Mouse (Mus musculus): Measurements from ENCODE around the gene Gm5105.

Gene Gm5105

DNA sequence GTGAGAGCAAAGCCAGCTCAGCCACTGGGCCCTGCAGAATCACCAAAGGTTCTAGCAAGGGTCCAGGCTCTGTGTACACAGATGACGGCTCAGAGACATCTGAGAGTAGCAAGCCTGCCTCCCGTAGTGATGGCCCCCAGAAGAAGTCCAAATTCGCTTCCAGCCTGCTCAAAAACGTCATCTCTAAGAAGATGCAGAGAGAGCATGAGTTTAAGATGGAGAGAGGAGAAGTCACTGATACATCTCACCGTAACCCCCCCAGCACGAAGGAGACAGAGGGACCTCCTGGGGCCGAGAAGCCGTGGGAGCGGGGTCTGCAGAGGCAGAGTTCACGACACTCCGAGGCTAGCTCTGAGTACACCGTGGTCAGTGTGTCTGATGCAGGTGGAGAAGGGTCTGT lies at the start of gene Gm5105:
Gm5105 (minus strand) TSS at position 101 of the 400 bp plus-strand sequence.
- DNase-seq (ENCODE audit: low read depth, low spot score) = no peak

DNA sequence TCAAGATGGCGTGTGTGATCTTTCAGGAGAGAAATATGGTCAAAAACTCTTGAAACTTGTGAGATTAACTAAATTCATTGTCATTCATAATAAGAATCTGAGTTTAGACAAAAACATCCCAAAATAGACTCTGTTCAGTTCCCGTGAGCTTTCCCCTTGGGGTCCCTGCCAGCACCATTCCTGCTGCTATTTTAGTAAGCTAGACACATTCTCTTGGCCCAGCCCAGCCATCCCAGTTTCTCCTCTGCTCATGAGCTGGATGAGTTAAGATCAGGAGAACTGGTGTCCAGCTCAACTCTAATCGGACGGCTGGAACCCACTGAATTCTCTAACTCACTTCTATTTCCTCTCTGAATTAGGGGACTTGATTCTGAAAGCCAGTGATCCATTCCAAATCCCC lies 49.7 kb upstream of the Gm5105 start:
- no peak for DNase-seq (ENCODE audit: low read depth, low spot score)

DNA sequence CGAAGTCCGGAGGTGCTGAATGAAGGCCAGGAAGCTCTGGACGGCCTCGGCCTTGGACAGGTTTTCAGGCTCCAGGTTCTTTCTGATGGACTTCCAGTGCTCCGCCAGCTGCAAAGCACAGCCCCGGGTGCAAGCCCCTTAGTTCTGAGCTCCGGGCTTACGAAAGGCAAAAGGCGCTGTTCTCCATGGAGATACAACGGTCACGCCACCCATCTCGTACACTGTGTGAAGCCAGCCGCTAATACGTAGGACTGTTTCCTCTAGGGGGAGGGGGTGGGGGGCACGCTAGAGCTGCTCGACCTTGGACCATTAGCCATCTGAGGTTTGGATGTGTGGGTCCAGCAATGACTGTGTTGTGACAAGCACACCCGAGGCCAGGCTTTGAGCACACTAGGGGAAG lies 46.9 kb upstream of the Gm5105 start:
- no peak for DNase-seq (ENCODE audit: low read depth, low spot score)

DNA sequence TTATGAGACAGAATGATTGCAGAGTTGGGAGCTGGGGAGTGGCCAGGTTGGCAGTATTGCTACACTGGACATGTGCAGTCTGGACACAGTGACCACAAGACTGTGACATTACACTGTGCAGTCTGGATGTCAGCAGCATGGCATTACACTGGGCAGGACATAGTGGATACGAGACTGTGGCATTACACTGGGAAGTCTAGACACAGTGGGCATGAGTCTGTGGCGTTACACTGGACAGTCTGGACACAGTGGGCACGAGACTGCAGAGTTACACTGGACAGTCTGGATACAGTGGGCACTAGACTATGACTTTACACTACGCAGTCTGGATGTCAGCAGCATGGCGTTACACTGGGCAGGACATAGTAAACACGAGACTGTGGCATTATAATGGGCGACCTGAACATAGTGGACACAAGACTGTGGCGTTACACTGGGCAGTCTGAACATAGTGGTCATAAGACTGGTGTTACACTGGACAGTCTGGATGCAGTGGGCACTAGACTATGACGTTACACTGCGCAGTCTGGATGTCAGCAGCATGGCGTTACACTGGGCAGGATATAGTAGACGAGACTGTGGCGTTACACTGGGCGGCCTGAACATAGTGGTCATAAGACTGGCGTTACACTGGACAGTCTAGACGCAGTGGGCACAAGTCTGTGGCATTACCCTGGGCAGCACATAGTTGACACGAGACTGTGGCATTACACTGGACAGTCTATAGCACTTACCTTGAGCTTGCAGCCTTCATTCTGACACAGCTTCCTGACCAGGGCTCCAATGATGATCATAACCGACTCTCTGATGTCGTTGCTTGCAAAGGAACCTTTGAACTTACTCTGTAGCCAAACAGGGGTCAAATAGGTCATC lies 44.0 kb upstream of the Gm5105 start:
- DNase-seq (ENCODE audit: low read depth, low spot score) = no peak

DNA sequence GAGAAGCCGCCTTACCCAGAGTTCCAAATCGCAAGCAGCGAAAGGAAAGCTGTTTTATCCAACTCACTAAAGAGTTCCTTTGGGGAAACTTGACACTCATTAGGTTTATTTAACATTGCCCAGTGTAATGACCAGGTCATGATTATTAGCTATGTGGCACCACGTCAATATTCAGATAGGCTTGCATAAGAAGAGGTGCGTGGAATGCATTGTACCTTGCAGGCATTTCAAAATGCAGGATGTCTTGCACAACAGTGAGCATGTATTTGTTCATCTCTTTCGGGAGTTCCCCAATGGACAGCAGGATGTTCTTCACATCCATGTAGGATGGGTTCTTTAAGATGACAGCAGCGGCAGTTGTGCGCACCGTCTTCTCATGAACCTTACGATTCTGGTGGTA lies 39.7 kb upstream of the Gm5105 start:
- no peak for DNase-seq (ENCODE audit: low read depth, low spot score)

DNA sequence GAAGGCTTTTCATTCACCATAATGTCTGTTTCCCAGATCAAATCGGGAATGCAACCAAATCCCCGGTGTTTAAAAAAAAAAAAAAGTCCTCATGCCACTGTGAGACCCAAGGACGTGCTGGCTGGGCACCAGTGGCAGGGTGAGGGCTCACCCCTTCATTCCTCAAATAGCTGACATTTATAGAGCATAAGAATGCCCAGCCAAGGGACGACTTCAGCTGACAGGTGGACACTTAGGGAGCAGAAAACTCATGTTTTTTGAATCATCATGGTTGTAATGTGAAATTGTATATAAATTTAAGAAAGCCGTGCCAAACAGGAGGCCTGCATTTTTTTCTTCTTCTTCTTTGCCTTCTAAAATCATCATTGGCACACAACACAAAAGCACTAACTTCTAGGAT lies 37.9 kb upstream of the Gm5105 start:
- no peak for DNase-seq (ENCODE audit: low read depth, low spot score)

DNA sequence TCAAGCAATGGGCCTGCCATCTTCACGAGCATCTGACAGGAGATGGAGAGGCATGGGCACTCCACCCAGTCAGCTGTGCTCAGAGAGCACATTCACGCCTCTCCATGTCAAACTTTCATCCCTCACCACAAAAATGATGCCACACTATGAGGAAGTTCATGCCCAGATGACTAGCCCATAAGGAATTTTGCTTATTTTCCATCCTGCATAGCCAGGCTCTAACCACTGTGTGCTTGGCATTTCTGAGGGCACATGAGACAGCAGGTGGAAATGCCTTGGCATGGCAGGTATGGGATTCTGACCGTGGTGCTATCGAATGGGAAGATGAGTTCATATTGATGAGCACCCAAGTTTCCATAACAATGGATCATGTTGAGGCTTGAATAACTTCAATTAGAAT lies 36.5 kb upstream of the Gm5105 start:
- DNase-seq (ENCODE audit: low read depth, low spot score) = no peak

DNA sequence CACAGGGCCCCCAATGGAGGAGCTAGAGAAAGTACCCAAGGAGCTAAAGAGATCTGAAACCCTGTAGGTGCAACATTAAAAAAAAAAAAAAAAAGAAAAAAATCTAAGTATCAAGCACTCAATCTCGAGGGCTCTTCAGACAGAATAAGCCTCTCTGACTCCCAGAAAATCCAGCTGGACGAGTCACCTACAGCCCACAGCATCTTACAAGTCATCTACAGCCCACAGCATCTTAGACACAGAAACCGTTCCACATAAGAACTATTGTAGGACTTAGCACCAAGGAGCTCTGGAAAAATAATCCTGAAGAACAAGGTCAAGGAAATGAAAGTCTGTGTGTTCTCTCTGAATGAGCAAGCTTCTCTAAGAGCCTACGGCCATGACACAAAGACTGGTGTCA lies 34.7 kb upstream of the Gm5105 start:
- DNase-seq (ENCODE audit: low read depth, low spot score) = no peak

DNA sequence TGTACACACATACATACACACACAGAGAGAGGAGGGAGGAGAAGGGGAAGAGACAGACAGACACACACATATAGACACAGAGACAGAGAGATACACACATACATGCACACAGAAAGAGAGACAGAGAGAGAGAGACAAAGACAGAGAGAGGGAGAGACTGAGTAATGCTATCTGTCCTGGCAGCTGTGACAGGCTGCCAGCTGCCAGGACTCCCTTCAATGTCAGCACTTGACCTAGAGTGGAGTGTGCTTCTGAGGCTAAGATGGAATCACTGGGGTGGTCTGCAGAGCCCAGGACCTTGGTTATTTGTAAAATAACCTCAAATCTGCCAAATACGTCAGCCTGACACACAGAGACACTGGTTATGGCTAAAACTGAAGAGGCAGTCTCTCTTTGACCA lies 30.5 kb upstream of the Gm5105 start:
- no peak for DNase-seq (ENCODE audit: low read depth, low spot score)

DNA sequence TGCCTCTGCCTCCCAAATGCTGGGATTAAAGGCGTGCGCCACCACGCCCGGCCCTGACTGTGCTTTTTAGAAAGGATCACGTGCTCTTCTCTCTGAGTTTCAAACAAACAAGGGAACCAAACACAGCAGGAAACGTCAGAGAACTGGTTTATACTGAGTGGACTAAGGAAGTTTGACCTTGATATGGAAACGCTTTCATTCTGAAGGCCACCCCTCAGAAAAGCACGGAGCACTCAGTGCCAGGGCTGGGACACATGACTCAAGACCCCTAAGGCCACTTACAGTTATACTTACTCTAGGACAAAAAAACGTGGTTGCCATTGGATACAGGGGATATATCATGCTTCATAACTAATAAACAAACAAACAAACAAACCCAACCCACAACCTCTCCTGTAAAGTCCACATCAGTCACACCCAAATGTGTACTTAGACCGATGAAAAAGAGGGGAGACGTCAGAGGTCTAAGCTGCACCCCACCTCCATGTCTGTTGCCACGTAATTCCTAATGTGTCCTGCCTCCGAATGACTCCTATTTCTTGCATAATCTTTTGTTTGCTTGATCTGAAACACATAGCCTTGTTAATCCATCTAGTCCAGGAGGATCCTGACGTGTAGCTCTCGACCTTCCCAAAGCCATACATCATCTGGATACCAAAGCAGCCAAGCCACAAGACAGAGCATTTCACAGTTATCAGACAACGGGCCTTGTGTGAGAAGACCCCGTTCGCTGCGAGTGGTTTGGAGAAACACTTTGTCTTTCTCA lies 29.3 kb upstream of the Gm5105 start:
- no peak for DNase-seq (ENCODE audit: low read depth, low spot score)

DNA sequence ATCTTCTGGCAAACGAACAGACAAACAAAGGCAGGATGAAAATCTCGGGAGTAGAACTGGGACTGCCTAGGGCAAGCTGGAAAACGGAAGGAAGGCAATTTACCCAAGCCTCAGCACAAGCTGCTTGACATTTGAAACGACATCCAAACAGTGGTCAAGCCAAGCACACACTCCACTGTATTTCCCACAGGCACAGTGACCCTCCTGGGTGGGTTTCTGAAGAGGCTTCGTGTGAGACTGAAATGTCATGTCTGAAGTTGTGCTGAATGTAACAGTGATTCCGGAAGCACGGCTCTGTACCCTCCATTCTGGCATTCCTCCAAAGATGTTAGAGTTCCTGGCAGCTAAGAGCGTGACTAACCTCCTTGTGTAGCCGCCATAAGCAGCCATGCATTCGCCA lies 28.5 kb upstream of the Gm5105 start:
- DNase-seq (ENCODE audit: low read depth, low spot score) = no peak

DNA sequence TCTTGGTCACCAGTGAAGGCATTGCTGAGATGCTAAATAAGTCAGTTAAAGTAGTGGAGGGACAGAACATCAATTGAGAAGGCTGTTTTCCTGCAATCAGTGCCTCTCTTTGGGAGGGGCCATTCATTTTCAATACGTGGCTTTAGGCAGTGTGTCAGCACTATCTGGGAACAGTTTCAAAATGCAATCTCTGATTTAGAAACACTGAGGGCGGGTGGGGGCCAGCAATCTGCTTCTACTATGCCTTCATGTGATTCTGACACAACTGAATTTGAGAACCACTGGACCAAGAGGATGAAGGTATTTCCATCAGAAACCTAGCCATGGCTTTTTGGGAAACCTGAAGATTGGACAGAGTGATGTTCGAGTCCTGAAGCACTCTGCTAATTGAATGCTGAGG lies 28.1 kb upstream of the Gm5105 start:
- DNase-seq (ENCODE audit: low read depth, low spot score) = no peak

DNA sequence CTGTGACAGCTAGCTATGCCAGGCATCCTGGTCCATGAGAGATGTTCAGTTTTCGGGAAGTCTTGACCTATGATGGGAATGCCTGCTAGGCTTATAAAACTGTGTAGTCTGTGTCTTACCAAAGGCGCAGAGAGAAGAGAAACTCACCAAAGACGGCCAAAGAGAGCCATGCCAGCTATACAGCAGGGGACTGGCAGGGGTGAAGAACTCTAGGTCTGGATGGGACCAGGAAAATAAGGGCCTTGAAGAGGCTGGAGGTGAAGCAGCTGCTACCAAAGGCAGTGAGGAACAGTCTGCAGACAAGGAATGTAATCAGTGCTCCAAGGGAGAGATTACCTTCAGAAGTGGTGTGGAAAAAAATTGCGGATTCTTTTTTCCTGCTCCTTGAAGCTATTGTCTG lies 16.7 kb upstream of the Gm5105 start:
- no peak for DNase-seq (ENCODE audit: low read depth, low spot score)

DNA sequence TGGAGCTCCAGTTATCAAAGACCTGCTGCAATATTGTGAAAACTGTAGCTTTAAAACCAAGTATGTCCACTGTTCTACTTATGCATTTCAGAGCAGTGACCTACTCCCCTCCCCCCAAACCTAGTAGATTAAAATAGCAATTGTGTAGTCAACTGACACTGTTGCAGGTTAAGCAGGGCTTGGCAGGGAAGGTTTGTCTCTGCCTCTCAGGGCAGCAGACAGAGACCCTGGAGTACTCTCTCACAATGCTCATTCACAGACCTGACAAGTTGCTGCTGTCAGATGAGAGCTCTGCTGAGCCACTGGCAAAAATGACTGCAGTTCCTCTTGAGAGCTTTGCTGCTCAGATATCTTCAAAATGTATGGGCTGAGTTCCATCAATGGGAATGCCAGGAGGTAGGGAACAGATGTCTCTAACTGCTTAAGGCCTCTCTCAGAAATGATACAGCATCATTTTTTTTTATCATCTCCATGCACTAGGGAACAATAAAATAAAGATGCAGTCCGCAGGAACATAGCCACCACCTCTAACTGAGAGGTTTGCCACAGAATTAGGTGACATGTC lies 16.0 kb upstream of the Gm5105 start:
- no peak for DNase-seq (ENCODE audit: low read depth, low spot score)

DNA sequence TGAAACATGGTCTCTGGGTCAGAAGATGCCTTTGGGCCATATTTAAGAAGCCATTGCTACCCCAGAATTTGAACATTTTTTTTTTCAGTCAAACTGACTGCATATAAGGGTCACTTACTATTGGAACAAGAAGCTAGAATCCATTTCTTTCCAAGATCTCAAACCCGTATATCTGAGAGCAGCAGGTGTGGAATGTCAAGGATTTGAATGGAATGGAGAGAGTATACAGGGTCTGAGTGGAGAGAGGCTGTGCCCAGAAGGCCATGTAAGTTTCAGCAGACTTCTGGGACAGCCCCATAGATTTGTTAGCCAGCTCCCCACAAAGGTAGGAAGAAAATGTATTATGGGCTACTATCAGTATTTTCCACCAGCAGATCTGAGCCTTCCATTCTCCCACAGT lies 11.5 kb upstream of the Gm5105 start:
- DNase-seq (ENCODE audit: low read depth, low spot score) = no peak

DNA sequence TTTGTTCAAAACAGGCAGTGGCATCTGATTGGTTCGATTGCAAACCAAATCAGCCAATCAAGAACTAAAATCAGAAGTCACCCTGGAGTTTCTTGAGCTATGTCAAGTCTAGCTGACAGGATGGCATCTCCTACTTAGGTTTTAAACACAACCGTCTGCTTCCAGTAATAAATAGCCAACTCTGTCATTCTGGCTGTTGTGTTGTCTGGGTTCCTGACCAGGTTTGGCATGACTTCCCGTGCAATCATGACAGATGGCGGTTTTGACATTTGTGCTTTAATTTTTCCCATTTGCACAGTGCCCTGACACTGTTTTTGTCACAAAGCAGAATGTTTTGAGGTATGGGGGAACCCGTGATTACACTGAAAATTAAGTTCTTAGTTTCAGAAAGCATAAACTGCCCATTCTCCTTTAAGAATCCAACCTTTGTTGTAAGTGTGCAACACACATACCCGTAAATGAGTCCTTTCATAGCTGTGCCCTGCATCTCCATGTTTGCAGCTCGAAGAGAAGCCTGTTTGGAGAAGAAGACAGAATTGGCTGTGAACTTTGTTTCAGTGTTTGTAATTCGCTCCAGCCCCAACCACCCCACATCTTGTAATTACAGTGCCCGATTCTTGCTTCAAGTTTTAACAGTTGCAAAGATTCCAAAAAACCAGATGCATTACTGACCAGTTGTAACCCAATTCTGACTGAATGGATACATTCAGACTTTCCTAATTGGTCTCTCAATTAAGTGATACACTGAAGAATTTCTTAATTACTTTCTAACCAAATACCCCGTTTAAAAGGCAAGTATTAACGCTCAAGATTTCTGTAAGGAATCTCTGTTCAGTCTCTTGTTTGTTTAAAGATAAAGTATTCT lies 10.5 kb upstream of the Gm5105 start:
- DNase-seq (ENCODE audit: low read depth, low spot score) = no peak

DNA sequence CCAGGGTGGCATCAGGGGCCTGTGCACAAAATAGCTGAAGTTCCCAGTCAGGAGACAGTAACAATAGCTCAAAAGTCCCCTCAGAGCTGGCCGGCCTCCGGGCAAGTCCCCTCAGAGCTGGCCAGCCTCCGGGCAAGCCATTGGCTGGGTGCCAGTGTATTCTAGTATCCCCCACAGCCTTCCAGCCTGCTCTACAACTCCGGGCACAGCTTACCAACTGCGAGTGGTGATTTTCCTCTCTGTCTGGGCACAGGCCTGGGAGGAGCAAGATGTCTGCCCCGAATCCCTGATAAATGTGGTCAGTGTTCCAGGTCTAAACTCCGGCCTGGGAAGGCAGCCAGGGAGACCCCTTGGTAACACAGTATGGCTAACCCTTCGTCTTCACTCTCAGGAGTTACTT lies 8.0 kb upstream of the Gm5105 start:
- DNase-seq (ENCODE audit: low read depth, low spot score) = no peak

DNA sequence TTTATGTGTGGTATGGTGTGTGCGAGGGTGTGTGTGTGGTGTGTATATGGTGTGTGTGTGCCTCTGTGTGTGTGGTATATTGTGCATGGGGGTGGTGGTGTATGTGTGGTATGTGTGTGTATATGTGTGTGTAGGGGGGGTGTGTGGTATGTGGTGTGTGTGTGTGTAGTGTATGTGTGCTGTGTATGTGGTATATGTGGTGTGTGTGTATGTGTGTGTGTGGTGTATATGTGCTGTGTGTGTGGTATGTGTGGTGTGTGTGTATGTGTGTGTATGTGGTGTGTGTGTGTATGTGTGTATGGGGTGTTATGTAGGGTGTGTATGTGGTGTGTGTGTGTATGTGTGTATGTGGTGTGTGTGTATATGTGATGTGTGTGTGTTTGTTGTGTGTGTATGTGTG lies 7.0 kb upstream of the Gm5105 start:
- no peak for DNase-seq (ENCODE audit: low read depth, low spot score)

DNA sequence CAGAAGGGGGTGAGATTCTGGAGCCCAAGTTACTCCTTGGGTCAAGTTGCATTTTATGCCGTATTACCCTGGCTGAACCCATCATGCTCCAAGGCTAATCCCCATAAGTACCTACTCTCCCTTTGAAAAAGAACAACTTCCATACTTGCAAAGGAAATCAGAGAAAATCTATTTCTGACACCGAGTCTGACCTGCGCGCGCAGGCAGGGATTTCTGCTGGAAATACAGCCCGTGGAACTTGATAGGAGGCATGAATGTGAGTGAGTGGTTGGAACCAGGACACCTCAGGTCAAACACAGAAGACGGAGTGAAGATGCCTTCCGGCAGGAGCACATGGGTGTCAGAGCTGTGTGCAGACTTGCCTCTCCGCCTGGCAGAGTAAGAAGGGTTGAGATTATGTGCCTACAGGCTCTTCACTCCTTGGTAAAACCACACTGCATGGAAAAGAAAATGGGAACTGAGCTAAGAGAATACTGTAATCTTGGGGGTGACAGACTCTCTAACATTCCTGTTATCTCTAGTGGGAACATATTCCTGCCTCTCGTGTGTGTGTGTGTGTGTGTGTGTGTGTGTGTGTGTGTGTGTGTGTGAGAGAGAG lies 4.4 kb upstream of the Gm5105 start:
- no peak for DNase-seq (ENCODE audit: low read depth, low spot score)

DNA sequence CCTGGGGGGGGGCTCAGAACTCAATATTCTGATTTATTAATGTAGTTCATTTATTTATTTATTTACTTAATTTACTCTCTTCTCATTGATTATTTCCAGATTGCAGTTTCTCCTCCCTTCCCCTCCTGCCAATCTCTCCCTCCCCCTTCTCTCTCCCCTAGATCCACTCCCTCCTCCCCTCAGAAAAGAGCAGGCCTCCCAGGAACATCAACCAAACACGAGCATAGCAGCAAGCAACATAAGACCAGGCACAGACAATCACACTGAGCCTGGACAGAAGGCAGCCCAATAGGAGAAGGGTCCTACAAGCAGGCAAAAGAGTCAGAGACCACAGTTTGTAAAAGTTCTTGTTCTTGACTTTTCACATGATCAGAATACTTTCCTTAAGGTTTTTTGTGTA lies 3.8 kb upstream of the Gm5105 start:
- no peak for DNase-seq (ENCODE audit: low read depth, low spot score)

DNA sequence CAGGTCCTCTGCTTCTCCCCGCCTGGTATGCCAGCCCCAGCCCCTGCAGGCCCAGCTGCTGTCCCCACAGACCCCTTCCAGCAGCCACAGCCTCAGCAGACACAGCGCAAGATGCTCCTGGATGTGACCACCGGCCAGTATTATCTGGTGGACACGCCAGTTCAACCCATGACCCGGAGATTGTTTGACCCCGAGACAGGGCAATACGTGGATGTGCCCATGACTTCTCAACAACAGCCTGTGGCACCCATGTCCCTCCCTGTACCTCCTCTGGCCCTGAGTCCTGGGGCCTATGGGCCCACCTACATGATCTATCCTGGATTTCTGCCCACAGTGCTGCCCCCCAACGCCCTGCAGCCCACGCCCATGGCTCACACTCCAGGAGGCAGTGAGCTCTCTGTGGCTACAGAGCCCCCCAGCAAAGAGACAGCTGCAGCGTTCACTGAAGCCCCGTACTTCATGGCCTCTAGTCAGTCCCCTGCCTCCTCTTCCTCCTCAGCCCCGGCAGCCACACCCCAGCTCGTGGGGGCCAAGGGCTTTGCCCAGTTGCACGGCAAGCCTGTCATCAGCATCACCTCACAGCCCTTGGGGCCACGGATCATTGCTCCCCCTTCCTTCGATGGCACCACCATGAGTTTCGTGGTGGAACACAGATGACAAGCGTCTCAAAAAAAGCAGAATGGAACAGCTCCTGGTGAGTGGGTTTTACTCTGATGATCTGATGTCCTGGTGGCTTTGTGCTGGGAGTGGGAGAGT lies 2.7 kb upstream of the Gm5105 start:
- DNase-seq (ENCODE audit: low read depth, low spot score) = no peak

All from WW6 (cell line).